Mouse (Mus musculus) mature B cell (primary cell): ENCODE results near the gene Gpc6.

Source experiments
- in situ Hi-C: fragments of 300-500 bp; cut with MboI; formaldehyde crosslinking; loops from 2 replicates; pipeline ENCODE4 v1.14.3; 2019

The Gpc6 gene

DNA sequence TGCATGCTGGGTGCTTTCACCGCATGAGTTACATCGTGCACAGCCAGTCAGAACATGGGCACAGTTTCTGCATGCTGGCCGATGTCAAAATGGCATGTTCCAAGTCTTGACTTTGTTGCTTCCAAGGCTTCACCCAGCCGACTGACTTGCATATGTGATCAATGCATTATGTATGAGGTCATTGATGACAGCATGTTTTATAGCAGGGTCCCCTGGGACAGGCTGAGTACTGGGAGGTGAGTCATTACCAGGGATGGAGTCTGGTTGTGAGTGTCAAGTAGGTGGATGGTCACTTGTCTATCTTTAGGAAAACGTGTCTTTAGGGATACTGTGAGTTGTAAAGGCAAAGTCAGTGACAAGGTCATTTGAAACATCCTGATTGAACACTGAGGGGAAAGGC lies 929.4 kb downstream of the Gpc6 start:
- in situ Hi-C loops: no loop called here

DNA sequence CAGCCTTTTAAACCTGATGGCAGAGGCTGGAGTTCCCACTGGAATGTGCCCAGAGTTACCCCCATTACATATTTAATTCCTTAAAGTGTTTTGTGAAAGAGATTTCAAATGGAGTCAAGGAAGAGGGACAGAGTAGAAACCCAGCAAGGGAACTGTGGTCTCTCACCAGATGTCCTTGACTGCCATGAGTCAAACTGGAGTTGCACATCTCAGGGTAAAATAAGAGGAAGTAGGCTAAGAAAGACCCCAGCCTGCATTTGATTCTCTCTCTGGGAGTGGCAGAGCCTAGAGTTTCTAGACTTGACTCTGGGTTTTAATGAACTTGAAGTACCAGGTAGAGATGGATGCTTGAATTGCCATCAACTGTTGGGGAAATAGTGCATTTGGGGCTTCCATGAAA lies 946.2 kb downstream of the Gpc6 start:
- in situ Hi-C loops: no loop called here

DNA sequence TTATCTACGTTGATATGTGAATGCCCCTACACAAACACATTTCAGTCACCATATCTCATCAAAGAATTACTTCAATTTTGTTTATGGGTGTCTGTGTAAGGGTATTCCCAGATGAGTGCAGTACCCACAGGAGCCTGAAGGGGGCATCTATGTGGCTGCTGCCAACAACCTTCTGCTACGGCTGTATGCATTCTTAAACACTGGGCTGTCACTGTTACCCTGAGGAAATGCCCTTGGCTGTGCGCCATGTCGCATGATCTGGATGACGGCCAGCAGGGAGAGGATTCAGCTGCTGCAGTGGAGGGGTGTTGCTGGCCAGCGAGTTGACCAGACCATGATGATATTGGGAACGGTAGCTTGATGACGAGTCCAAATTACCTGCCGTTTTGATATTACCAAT lies 954.2 kb downstream of the Gpc6 start:
- in situ Hi-C loops: no loop called here

DNA sequence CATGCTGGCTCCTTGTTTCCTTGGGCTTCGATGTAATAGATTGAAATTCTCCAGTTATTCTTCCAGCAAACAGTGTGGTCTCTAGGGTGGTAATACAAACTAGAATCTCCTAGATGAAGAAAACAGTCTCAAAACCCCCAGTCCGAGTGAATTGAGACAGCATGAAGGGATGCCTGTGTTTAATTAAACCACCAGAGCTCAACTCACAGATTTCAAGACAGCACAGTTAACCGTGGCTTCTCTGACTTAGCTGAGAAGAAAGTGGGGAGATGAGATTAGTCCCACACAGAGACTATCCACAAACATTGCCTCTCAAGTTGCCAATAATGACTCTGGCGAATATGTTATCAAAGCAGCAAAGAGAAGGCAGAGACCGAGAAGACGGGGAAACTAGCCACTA lies 956.0 kb downstream of the Gpc6 start:
- in situ Hi-C loops: no loop called here

DNA sequence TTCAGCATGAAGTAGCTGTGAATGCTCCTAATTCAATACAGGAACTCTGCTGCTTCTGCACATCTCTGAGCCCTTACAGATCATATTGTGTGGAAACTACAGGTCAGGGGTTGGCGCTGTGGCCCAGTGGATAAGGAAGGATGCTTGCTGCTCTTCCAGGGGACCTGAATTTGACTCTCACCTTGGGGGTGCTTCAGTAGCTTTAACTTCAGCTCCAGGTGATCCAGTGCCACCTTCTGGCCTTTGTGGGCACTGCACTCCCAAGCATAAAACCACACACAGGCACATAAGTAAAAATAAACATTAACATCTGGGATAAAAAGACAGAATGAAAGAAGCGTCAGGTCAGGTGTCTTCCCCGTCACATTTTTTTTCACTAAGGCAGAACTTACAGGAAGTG lies 957.1 kb downstream of the Gpc6 start:
- in situ Hi-C loops: no loop called here

DNA sequence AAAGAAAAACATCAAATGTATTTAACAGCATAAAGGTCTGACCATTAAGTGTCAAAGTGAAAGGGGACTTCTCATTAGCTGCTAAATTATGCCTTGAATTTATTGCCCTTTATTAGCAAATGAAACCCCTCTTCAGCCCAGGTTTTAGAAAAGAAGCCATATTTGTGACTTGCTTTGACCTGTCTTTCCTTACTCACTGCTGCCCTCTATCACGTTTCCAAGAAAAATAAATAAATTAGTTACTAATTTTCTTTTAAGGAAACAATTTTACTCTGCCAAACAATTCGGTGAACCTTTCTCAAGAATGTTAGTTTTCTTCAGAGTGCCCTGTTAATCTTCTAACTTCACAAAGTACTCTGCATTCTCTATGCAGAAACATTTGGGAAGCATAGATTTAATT lies 964.5 kb downstream of the Gpc6 start:
- in situ Hi-C loops: no loop called here

DNA sequence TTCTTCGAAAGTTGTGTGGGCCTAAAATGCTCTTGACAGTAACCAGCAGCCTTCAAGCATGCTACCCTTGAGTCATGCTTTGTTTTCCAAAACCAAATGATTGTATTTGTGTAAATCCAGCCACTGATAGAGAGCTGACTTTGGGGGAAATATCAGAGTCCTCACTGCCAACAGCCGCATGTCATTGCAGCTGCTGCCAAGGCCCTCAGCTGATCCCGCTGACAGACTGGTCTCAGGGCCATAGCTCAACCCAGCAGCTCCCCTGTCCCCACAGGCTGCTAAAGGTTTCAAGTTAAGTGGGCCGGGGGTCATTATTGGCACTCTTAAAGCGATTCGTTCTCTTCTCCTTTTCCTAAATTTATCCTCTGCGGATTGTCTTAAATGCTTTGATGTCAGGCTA lies 966.3 kb downstream of the Gpc6 start:
- in situ Hi-C loops: no loop called here

DNA sequence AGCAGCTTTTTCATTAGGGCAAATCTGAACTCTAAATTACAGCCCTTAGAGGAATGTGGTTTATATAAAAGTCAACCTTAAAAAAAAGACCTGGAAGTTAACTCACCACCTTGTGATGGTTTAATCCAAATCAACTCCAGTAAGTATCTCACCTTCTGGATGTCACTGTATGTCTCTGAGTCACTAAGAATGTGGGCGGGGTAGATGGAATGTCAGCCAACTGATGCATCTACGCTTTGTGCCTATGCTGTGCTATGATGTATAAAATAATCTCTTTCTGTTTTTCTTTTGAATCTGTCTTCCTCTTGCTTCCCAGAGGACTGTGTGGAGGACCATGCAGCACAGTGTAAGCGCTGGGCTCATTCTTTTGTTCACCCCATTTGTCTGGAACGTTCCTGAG lies 966.9 kb downstream of the Gpc6 start:
- in situ Hi-C loops: no loop called here

DNA sequence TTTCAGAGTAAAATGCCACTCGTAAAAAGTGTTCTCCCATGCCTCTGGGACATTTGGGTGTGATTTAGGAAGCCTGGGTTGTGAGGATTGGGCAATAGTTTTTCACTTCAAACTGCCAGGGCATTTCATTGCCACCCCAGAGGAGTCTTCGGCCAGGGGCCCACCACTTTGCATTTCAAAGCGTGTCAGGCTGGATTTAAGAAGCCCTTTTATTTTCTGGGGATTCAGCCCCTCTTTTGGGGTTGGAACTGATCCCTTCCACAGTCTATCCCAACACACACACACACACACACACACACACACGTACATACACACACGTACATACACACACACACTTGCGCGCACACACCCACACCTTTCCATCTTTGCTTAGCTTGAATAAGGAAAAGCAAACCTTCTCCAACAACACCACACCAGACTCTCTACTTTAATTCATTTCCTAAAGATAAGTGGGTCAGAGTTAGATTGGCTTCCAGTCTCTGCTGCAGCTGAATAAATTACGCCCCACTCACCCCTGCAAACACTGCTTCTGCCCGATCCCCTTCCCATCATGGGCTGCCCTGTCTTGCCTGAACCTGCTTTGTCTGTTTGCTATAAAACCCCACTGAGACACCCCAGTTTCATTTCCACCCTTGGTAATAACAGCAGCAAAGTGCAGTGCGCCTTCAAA lies 969.9 kb downstream of the Gpc6 start:
- in situ Hi-C loops: no loop called here

DNA sequence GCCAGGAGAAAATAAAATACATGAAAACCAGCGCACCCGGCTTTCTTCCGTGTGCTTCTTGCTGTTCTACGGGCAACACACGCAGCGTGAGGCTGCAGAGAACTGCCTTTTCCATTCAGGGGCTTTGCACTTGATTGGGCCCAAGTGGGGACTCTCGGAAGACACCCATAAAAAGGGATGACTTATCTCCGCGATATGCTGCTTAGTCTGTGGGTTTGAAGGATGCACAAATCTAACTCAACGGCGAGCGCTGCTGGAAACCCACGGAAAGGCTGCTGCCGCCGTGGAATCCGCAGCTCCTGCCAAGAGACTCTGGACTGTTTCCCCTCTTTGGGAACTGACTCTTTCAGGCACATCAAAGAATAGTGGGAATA lies 970.4 kb downstream of the Gpc6 start:
- in situ Hi-C loops: no loop called here

DNA sequence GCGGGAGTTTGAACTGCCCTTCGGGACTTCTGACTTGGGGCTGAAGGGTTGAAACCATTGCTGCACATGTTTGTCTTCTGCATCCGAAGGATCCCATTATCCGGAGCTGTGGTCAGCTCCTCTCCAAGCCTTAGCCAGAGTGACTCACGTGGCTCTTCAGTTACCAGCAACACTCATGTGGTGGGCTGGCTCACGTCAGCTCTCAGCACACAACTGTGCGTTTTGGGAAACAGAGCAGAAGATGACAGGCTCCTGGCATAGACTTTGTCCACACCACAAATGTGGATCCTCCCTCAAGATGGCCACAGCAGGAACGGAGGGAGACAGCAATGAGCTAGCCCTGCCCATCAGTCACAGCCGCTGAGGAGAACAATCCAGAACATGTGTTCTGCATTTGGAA lies 979.2 kb downstream of the Gpc6 start:
- in situ Hi-C loops: no loop called here

DNA sequence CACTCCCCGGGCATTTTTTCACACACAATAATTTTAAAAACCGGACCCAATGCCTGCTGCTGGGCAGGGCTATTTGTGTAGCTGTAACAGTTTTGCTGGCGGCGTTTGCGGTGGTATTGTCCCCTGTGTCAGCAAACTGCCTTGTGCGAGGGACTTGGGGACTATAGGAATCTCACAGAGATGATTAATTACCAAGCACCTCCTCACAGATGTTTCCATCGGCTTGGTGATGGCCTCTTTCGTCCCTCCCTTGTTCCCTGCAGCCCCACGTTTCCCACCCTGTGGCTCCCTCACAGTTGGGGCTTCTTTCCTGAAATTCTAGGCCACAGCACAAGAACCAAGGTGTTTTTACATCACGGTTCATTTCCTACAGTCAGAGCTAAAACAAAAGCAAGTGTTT lies 980.6 kb downstream of the Gpc6 start:
- in situ Hi-C loops: no loop called here

DNA sequence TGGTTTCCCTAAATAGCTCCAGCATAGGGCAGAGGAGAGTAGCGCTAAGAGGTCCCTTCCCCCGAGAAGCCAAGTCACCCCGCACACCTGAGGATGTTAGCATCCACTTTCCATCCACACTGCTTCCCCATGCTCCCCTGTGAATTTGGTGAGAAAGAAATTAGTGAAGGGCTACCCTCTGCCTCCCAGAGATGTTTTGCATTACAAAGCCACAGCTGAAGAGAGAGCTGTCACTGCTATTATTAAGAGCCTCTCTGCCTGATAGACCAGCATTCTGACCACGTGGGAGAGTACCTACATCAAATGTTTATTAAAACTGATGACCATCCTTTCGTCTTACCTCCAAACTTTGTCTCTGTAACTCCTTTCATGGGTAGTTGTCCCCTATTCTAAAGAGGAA lies 981.2 kb downstream of the Gpc6 start:
- in situ Hi-C loops: no loop called here

DNA sequence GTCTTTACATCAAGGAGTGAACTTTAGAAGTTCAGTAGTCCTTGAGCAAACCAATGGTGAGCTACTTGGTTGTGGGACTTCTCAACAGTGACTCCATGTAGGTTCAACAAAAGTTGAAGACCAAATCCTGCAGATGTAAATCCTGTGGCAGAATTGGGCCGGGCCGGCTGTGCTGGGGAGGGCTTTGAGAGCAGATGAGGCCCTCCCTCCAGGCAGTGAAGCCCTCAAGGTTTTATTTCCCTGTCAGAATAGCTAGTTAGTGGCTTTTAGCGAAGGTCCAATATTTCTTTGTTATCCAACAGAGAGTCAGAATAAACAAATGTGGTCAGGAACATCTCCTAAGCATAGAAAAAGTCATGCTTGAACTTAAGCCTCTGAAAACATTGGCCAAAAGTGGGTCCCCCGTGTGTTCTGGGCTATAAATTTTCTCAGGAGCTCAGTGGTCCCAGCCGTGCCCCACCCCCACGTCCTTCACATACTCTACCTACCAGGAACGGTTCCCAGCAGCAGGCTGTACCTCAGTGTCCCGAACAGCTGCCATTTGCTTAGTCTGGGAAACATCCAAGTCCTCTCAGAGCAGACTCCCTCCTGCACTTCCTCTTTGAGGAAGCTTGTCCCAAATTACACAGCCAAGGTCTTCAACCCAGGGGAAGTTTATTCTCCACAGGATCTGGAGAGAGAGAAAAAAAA lies 983.3 kb downstream of the Gpc6 start:
- in situ Hi-C loops: no loop called here

DNA sequence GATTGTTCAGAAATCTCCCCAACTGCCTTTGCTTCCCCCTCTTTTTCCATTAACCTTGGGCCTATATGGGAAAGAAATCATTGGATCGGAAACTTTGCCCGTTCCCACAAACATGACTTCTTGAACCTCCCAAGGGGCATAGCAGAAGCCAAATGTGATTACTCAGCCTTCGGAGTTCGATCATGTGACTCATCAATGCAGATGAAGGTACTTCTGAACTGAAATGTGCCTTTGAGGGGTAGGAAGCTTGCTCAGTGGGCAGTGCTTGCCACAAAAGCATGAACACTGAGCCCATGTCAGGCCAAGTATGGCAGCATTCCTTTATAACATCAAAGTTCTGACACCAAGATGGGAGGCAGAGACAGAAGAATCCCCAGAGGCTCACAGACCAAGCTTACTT lies 983.9 kb downstream of the Gpc6 start:
- in situ Hi-C loops: no loop called here

DNA sequence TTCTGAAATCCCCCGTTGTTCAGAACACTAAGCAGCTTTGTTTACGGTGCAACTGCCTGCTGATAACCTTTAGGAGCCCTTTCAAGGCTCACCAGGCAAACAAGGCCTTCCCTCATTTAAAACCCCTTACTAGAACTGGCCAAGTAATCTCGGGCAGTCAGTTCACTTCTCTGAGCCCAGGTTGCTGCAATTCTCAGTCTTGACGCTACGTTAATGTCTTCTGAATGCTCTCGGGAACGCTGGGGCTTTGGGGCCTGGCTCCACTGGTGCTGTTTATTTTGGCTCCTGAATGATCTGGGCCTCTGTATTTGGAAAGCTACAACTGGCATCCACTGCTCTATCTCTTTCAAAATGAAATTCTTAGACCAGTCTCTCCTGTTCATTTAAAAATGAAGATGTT lies 985.2 kb downstream of the Gpc6 start:
- in situ Hi-C loops: no loop called here

DNA sequence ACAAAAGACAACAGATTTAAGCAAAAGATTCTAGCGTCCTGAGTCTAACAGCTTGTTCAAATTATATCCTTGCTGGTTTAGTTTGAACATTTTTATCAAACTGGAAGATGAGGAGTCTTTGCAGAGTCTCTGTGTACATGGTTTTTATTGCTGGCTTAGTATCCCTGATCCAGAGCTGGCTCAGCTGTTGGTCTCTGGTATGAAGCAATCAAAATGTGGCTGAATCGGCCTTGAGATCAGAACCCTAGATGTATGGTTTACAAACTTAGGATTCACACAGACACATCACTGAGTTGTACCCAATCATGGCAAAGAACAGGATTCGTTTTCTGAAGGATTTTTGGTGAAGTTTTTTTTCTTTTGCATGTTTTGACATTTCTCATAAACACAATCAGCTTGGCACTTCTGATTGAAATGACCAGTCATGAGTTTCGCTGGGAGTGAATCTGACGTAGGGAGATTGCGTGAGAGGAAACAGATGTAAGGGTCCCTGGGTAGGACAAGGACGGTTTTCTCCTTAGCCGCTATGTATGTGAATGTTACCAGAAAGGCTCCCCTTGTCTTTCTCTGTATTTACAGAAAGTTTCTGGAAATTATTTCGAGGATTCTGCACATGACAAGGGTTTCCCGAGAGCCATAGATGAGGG lies 987.6 kb downstream of the Gpc6 start:
- in situ Hi-C loops: no loop called here

DNA sequence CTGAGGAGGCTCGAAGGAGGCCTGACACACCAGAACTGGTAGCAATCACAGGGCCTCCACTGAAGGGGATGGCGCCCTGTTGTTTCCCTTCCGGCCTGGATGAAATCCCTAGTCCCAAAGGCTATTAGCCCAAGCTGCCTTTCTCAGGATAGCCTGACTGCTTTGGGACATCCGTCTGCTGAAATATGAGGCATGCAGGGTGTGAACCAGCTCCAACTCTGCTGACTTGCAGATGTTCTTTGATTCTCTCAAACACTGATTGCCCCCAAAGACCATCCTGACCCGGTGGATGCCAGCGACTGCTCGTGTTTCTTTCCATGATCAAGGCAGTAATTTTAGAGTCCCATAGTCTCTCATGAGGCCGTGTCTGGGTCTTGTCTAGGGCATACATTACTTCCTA lies 991.5 kb downstream of the Gpc6 start:
- in situ Hi-C loops: no loop called here

DNA sequence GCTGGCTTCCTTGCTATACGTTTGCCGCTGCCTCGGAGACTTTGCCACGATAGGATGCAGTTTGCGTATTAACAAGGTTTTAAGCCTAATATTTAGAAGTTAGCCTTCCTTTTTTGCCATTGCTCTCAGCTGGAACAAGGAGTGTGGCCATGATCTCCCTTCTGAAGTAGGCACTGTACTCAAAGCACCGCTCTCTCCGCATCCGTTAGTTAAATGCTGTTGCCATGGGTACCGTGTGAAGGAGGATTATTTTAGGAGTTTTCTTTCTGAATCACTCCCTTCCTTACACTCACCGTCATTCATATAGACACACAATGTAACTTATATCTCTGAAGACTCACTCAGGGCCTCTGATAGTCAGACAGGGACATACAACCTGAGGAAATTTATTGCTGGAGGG lies 993.6 kb downstream of the Gpc6 start:
- in situ Hi-C loops: no loop called here

DNA sequence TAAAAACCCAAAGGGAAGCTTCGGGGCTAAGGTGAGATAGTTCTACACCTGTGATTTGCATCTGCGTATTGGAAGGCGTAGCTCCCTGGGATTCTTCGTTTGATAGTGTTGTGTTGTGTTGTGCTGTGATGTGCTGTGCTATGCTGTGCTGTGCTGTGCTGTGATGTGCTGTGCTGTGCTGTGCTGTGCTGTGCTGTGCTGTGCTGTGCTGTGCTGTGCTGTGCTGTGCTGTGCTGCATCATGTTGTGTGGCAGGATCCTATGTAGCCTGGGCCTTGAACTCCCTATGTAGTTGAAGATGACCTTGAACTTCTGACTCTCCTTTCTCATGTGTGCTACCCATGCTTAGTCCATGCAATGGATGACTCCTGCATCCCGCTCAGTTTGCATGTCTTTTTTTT lies 994.5 kb downstream of the Gpc6 start:
- in situ Hi-C loops: no loop called here

DNA sequence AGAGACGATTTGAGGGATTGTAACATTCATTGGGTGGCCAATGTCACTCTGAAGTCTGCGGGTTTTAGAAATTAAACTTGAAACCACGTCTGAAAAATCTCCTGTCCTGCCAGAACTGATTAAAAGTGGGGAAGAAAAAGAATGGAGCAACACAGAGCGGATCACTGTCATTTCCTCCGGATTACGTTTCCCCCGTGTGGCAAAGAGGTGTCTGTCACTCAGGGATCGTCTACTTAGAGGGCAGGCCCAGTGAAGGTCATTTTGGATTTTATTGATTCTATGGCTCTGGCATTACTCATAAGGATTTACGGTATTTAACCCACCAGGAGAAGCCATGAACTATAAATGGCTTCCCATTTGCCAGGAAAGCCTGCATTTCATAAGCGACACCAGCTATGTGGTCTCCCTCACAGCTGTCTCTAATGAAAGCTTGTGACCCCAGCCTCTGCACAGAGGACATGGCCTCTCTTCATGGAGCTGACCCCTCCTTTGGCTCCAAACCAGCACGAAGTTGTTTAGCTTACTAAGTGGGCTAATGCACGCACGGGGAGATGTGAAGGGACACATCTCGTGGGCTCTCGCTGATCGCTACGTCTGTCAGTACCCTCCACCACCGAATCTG lies 996.4 kb downstream of the Gpc6 start:
- in situ Hi-C loops: no loop called here

DNA sequence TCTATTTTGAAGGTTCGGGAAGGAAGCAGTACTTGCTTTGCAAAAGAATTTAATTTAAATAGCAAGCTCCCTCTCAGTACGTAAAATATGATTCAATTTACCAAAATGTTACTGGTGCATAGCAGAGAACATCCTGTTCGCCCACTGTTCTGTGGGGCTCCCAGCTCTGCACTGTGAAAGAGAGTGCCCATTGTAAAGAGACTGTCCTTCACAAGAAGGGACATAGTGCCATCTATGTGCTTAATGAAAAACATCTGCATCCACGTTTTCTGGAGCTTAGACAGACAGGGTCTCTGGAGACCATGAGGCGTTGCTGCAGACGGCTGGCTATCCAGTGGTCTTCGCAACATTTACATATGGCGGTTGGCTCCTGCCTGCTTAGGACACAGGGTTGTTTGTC lies 998.6 kb downstream of the Gpc6 start:
- in situ Hi-C loops: no loop called here
